Mouse (Mus musculus): ENCODE data around the gene Anp32e.
A peak's percentile ranks its signal among the peaks of the same experiment; 100 is the strongest.
"Not testable (repeated sequence)": the region's sequence is repeated elsewhere in the genome, so short reads cannot be mapped to it uniquely, and the experiment has no call there.

Gene Anp32e

GRCm38 (mm10) chr3:95977587-95977986, 48.5 kb downstream of the Anp32e start:
- DNase-seq, result not testable (repeated sequence)

- no peak for DNase-seq
Observed at GRCm38 (mm10) chr3:95978265-95978664, 49.2 kb downstream of the Anp32e start.

GRCm38 (mm10) chr3:95980276-95980970, 51.4 kb downstream of the Anp32e start:
- DNase-seq, result no peak

- no peak for DNase-seq
Observed at GRCm38 (mm10) chr3:95982129-95982528, 53.1 kb downstream of the Anp32e start.

- peak; percentile 84 for DNase-seq
Observed at GRCm38 (mm10) chr3:95985209-95986000, 56.4 kb downstream of the Anp32e start.

GRCm38 (mm10) chr3:95986001-95986622, 57.1 kb downstream of the Anp32e start:
- peak; percentile 48 for DNase-seq

- peak; percentile 46 for DNase-seq
Observed at GRCm38 (mm10) chr3:95986984-95987383, 57.9 kb downstream of the Anp32e start.

GRCm38 (mm10) chr3:95987386-95988110, 58.5 kb downstream of the Anp32e start:
- no peak for DNase-seq

- DNase-seq, result no peak
Observed at GRCm38 (mm10) chr3:95988138-95988537, 59.1 kb downstream of the Anp32e start.

- DNase-seq, result peak; percentile 86
Observed at GRCm38 (mm10) chr3:95988969-95989368, 59.9 kb downstream of the Anp32e start.

GRCm38 (mm10) chr3:95990413-95990941, 61.4 kb downstream of the Anp32e start:
- no peak for DNase-seq

GRCm38 (mm10) chr3:95992990-95993603, 64.1 kb downstream of the Anp32e start:
- peak; percentile 40 for DNase-seq

- peak; percentile 85 for DNase-seq
Observed at GRCm38 (mm10) chr3:95993881-95994280, 64.8 kb downstream of the Anp32e start.

GRCm38 (mm10) chr3:95994381-95994846, 65.4 kb downstream of the Anp32e start:
- peak; percentile 54 for DNase-seq

- peak; percentile 75 for DNase-seq
Observed at GRCm38 (mm10) chr3:95994975-95995801, 66.1 kb downstream of the Anp32e start.

- DNase-seq, result peak; percentile 78
Observed at GRCm38 (mm10) chr3:95995802-95996428, 66.9 kb downstream of the Anp32e start, which contains the start of gene Plekho1. Plekho1 (minus strand) TSS chr3:95996001.

- no peak for DNase-seq
Observed at GRCm38 (mm10) chr3:95996451-95997073, 67.5 kb downstream of the Anp32e start.
